Mouse (Mus musculus) c-Kit-positive CD71-negative TER-119-negative erythroid progenitor cells, embryonic 14.5 days (primary cell): ENCODE data around the gene Pin1.

ENCODE experiments used
- DNase-seq: peaks from one replicate; pipeline ENCODE4 v3.0.0-alpha.2; 2013; ENCODE audit warnings: low read depth

Gene Pin1

DNA sequence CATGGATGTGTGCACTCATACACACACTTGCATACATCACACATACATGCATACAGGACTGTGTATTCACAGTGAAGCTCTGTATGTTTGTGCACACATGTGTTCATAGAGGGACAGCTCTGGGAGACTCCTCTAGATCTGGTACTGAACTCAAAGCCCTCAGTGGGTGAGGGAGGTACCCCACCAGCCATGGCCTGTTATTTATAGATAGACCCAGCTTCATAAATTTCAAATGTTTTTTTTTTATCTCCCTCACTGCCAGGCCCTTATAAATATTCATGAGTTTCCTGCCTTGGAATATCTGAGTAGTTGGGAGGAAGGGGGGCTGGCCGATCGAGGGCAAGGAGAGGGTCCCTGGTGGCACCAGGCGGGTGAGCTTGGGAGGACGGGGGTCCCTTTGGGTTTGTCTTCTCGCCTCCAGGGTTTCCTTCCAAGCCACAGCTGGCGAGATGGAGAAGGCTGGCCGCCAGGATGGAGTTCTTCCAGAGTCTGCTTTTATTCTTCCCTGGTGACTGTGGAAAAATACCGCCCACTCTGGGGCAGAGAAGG is 52.0 kb downstream of the Pin1 start:
- no peak for DNase-seq

DNA sequence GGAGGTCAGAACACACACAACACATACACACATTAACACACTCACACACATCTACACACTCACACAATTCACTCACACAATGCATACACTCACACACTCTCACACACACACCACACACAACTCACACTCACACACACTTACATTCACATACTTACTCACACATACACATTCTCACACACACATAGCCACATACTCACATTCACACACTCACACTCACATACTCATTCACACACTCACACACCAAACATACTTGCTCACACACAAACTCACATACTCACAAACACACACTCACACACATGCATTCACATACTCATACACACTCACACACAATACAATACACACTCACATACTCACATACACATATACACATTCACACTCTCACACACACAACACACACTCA is 53.5 kb downstream of the Pin1 start:
- no peak for DNase-seq

- no peak for DNase-seq
Observed at GRCm38 (mm10) chr9:20705981-20706380, 54.1 kb downstream of the Pin1 start.

DNA sequence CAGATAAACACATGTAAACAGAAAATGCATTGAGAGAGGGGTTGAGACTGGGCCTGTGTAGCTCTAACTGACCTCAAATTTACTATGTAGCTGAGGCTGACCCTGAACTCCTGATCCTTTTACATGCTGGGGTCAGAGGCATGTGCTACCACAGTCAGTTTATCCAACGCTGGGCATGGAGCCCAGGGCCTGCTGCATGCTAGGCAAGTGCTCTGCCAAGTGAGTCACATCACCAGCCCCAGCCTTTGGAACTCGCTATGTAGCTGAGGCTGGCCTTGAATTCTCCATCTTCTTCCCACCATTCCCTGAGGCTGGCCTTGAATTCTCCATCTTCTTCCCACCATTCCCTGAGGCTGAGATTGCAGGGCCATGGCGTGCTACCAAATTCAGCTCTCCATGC is 58.6 kb downstream of the Pin1 start:
- DNase-seq = no peak

- no peak for DNase-seq
Observed at GRCm38 (mm10) chr9:20712934-20713477, 61.1 kb downstream of the Pin1 start.

- no peak for DNase-seq
Observed at GRCm38 (mm10) chr9:20713478-20713987, 61.6 kb downstream of the Pin1 start.

- DNase-seq = no peak
Observed at GRCm38 (mm10) chr9:20715332-20715731, 63.4 kb downstream of the Pin1 start.
